8 mouse cellular contexts compared by ENCODE assay signal in genomic region chr12:52603695-52604255, GRCm38 (mm10).
DNase-seq lines count a peak whose midpoint lies in the region; ATAC-seq and TF ChIP-seq lines count a peak whose summit lies in the region.

No protein-coding gene starts in this region.

- intact Hi-C loops in heart, adult 2 months (cut with DNase I): loop anchor here (1.0 to 10.0 kb wide), 8 partner anchors 99 to 1591 kb away; partner anchors contain the start of gene Nubpl

- WGBS in embryonic facial prominence, embryonic 11.5 days: under 1% methylated on average over 21 of the region's 21 CpGs
- 1% methylated on average over 21 of the region's 21 CpGs for WGBS in heart, adult 2 months
- under 1% methylated on average over 21 of the region's 21 CpGs for WGBS in kidney, embryonic 14.5 days

- TF ChIP-seq POLR2A in heart, adult 2 months (IDR thresholded peaks at IDR 0.05; ENCODE audit: insufficient read depth, low read depth, low read length): no peak

- peak; percentile 76 for DNase-seq in NIH3T3 (ENCODE audit: low read depth)
- peak; percentile 70 for DNase-seq in embryonic facial prominence, embryonic 11.5 days (ENCODE audit: low spot score)
- peak; percentile 61 to 83 for DNase-seq in heart, adult 2 months
- DNase-seq in liver: peak; percentile 62
- DNase-seq in neural tube, embryonic 10.5 days (ENCODE audit: extremely low spot score, low spot score): peak; percentile 71
- no peak for DNase-seq in T-cell, adult 2 months (ENCODE audit: low spot score)

- peak overlapping the region; percentile 88 for H3K4me3 ChIP-seq in E14TG2a.4 (replicated peaks; ENCODE audit: low read length)
- peak overlapping the region; percentile 81 for H3K4me3 ChIP-seq in embryonic facial prominence, embryonic 11.5 days (ENCODE audit: low read depth, low read length)
- peak overlapping the region; percentile 60 for H3K4me3 ChIP-seq in heart, adult 2 months
- H3K4me3 ChIP-seq in kidney, embryonic 14.5 days (ENCODE audit: low read length): peak overlapping the region; percentile 91

- peak; percentile 88 for ATAC-seq in embryonic facial prominence, embryonic 11.5 days (replicated peaks; ENCODE audit: insufficient number of reproducible peaks, low FRiP score, low TSS enrichment, low read depth)
- ATAC-seq in kidney, embryonic 14.5 days (ENCODE audit: low FRiP score, low TSS enrichment): peak; percentile 83

- TF ChIP-seq EP300 in heart, adult 2 months (IDR thresholded peaks at IDR 0.05; ENCODE audit: insufficient read depth, low read depth, low read length): no peak

- no peak for TF ChIP-seq CTCF in E14TG2a.4 (conservative IDR thresholded peaks at IDR 0.05; ENCODE audit: low read length)
- 0 out of 2 replicates have a peak, but pooled peaks have one; percentile 8 for TF ChIP-seq CTCF in heart, adult 2 months (IDR thresholded peaks at IDR 0.05)

- peak overlapping the region; percentile 79 for H3K9ac ChIP-seq in embryonic facial prominence, embryonic 11.5 days (replicated peaks; ENCODE audit: low read length)
- H3K9ac ChIP-seq in heart, adult 2 months (ENCODE audit: low read depth, low read length): peak overlapping the region; percentile 81
- peak overlapping the region; percentile 77 for H3K9ac ChIP-seq in kidney, embryonic 14.5 days (ENCODE audit: low read depth, low read length)

- H3K4me2 ChIP-seq in embryonic facial prominence, embryonic 11.5 days (ENCODE audit: low read depth, low read length): peak overlapping the region; percentile 74
- peak overlapping the region; percentile 65 for H3K4me2 ChIP-seq in kidney, embryonic 14.5 days (replicated peaks; ENCODE audit: low read depth, low read length)

- peaks cover 10% of the 10 kb centered on the region for H3K9me3 ChIP-seq in E14TG2a.4 (ENCODE audit: low read length)
- no peaks in the 10 kb centered on the region for H3K9me3 ChIP-seq in embryonic facial prominence, embryonic 11.5 days (replicated peaks; ENCODE audit: control insufficient read depth, low read length)
- no peaks in the 10 kb centered on the region for H3K9me3 ChIP-seq in kidney, embryonic 14.5 days (ENCODE audit: control insufficient read depth, low read length)

- H3K79me2 ChIP-seq in heart, adult 2 months (replicated peaks; ENCODE audit: control insufficient read depth, insufficient read depth, low read length): no peaks in the 10 kb centered on the region

- H3K27me3 ChIP-seq in E14TG2a.4 (ENCODE audit: insufficient read depth, low read length): no peaks in the 10 kb centered on the region
- no peaks in the 10 kb centered on the region for H3K27me3 ChIP-seq in embryonic facial prominence, embryonic 11.5 days (ENCODE audit: control insufficient read depth, insufficient read depth, low read length)
- no peaks in the 10 kb centered on the region for H3K27me3 ChIP-seq in heart, adult 2 months (ENCODE audit: control insufficient read depth, insufficient read depth, low read length)
- H3K27me3 ChIP-seq in kidney, embryonic 14.5 days (ENCODE audit: control insufficient read depth, insufficient read depth, low read length): no peaks in the 10 kb centered on the region

- H3K27ac ChIP-seq in embryonic facial prominence, embryonic 11.5 days (replicated peaks; ENCODE audit: low read depth, low read length): peak overlapping the region; percentile 52; the same call in 1 of the 2 replicates
- peak overlapping the region; percentile 100 for H3K27ac ChIP-seq in heart, adult 2 months
- peak overlapping the region; percentile 85 for H3K27ac ChIP-seq in kidney, embryonic 14.5 days (ENCODE audit: low read depth, low read length)

- H3K4me1 ChIP-seq in E14TG2a.4 (replicated peaks; ENCODE audit: low read depth, low read length): peaks cover 25% of the 10 kb centered on the region
- no peaks in the 10 kb centered on the region for H3K4me1 ChIP-seq in embryonic facial prominence, embryonic 11.5 days (ENCODE audit: control insufficient read depth, insufficient read depth, low read length)
- no peaks in the 10 kb centered on the region for H3K4me1 ChIP-seq in heart, adult 2 months (ENCODE audit: control insufficient read depth, insufficient read depth, low read length)
- 0 out of 2 replicates have a peak, but pooled peaks cover 3% of the 10 kb centered on the region for H3K4me1 ChIP-seq in kidney, embryonic 14.5 days (ENCODE audit: control insufficient read depth, insufficient read depth, low read length)

- no peaks in the 10 kb centered on the region for H3K36me3 ChIP-seq in E14TG2a.4 (ENCODE audit: insufficient read depth, low read length)
- no peaks in the 10 kb centered on the region for H3K36me3 ChIP-seq in embryonic facial prominence, embryonic 11.5 days (replicated peaks; ENCODE audit: control insufficient read depth, insufficient read depth, low read depth, low read length)
- H3K36me3 ChIP-seq in heart, adult 2 months (ENCODE audit: control insufficient read depth, insufficient read depth, low read length): no peaks in the 10 kb centered on the region
- H3K36me3 ChIP-seq in kidney, embryonic 14.5 days (ENCODE audit: control insufficient read depth, insufficient read depth, low read length): no peaks in the 10 kb centered on the region
